Mouse (Mus musculus) midbrain, embryonic 12.5 days (tissue): ENCODE data around the gene Ndufb7. TPM values are rescaled to one million over a fixed set of nuclear protein-coding genes. Genes with fewer than 3 reads are reported as not detected.
"Not testable (repeated sequence)": the region's sequence is repeated elsewhere in the genome, so short reads cannot be mapped to it uniquely, and the experiment has no call there.

Experiments used
- ATAC-seq: fragments of 200-750 bp; cut with Nextera tagmentation; 2 replicates; pipeline ENCODE4 v1.8.0; 2017; ENCODE audit warnings: low read depth, moderate TSS enrichment, moderate library complexity; ENCODE audit not compliant: low FRiP score
- H3K27ac ChIP-seq: fragments of 300-500 bp; sonication (generic); replicated peaks from 2 replicates; pipeline ENCODE4 v1.5.1; 2016; ENCODE audit warnings: mild to moderate bottlenecking
- H3K27me3 ChIP-seq: fragments of 300-500 bp; sonication (generic); 2 replicates; pipeline ENCODE4 v1.6.1; 2016; ENCODE audit warnings: mild to moderate bottlenecking
- H3K36me3 ChIP-seq: fragments of 300-500 bp; sonication (generic); 2 replicates; pipeline ENCODE4 v1.6.1; 2016
- H3K4me1 ChIP-seq: fragments of 300-500 bp; sonication (generic); 2 replicates; pipeline ENCODE4 v1.6.1; 2016
- H3K4me2 ChIP-seq: fragments of 300-500 bp; sonication (generic); replicated peaks from 2 replicates; pipeline ENCODE4 v1.6.1; 2016; ENCODE audit warnings: mild to moderate bottlenecking, moderate library complexity
- H3K4me3 ChIP-seq: fragments of 300-500 bp; sonication (generic); 2 replicates; pipeline ENCODE4 v1.5.1; 2016; ENCODE audit warnings: mild to moderate bottlenecking
- H3K9ac ChIP-seq: fragments of 300-500 bp; sonication (generic); replicated peaks from 2 replicates; pipeline ENCODE4 v1.6.1; 2016; ENCODE audit warnings: mild to moderate bottlenecking, moderate library complexity
- H3K9me3 ChIP-seq: fragments of 300-500 bp; sonication (generic); 2 replicates; pipeline ENCODE4 v1.6.1; 2016; ENCODE audit warnings: mild to moderate bottlenecking
- WGBS: fragments of 180-500 bp; shearing (Covaris S2); methylation state at CpG from one replicate; pipeline ENCODE4 v1.1.7; 2016; 5-methylcytosine and 5-hydroxymethylcytosine counted together
- polyA plus RNA-seq: library from polyadenylated mRNA; unstranded; fragments of >200 nt; fragmentation: Nextera tagmentation; extraction: Ambion mirVana; gene quantifications from 2 replicates; pipeline ENCODE4 v1.2.1, GENCODE M21; 2016

Ndufb7 gene
- polyA plus RNA-seq, 1 experiment from 2014 or later, result 329 TPM

GRCm38 (mm10) chr8:83569165-83569564 is 2.7 kb downstream of the Ndufb7 start:
- WGBS, result 81% methylated on average over 4 of the region's 4 CpGs
- H3K4me2 ChIP-seq, result no peak overlapping the region
- no peak for ATAC-seq
- no peaks in the 10 kb centered on the region for H3K9me3 ChIP-seq
- 0 out of 2 replicates have a peak overlapping the region, but pooled peaks have one; percentile 4 for H3K27ac ChIP-seq
- H3K27me3 ChIP-seq, result no peaks in the 10 kb centered on the region
- peaks cover 51% of the 10 kb centered on the region for H3K36me3 ChIP-seq
- no peak overlapping the region for H3K4me3 ChIP-seq
- H3K9ac ChIP-seq, result no peak overlapping the region
- H3K4me1 ChIP-seq, result peaks cover 18% of the 10 kb centered on the region

DNA sequence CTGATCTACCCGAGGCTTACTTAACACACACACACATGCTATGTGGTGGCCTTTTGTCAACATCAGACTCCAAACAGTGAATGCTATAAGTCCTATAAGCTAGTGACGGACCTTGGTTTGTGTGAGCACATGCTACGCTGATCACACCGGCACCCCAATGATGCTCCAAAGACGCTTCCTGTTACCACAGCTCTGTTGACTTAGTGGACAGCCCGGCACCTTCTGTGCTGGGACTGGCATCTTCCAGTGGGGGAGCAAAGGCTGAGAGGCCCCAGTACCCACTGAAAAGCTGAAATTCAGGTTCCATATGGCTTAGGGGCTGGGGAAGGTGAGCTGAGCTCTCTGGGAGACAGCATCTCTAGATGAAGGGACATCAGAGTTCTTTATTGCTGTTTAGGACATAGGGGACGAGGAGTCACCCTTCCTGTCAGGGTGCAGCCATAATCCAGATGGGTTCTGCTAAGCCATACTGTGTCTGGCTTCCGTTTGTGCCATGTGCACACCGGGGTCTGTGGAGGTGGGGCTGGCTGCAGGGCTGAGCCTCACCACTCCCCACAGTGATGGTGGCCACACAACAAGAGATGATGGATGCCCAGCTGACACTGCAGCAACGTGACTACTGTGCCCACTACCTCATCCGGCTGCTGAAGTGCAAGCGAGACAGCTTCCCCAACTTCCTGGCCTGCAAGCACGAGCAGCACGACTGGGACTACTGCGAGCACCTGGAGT is 4.0 kb downstream of the Ndufb7 start:
- Histone ChIP-seq H3K4me2 (no peak overlapping the region), H3K27me3 (no peaks in the 10 kb centered on the region), H3K4me3 (no peak overlapping the region), H3K9me3 (no peaks in the 10 kb centered on the region), H3K9ac (no peak overlapping the region), H3K4me1 (peaks cover 22% of the 10 kb centered on the region), H3K27ac (no peak overlapping the region), H3K36me3 (peaks cover 57% of the 10 kb centered on the region)
- no peak for ATAC-seq
- 91% methylated on average over 15 of the region's 15 CpGs for WGBS

- ATAC-seq, H3K9me3 ChIP-seq, H3K4me3 ChIP-seq, H3K27me3 ChIP-seq, H3K4me2 ChIP-seq, H3K27ac ChIP-seq, H3K9ac ChIP-seq: not testable (repeated sequence)
- Histone ChIP-seq H3K36me3 (peaks cover 57% of the 10 kb centered on the region), H3K4me1 (peaks cover 25% of the 10 kb centered on the region)
- WGBS, result 98% methylated on average over 3 of the region's 7 CpGs
These were observed 4.5 kb downstream of the Ndufb7 start for GRCm38 (mm10) chr8:83571001-83571340.

DNA sequence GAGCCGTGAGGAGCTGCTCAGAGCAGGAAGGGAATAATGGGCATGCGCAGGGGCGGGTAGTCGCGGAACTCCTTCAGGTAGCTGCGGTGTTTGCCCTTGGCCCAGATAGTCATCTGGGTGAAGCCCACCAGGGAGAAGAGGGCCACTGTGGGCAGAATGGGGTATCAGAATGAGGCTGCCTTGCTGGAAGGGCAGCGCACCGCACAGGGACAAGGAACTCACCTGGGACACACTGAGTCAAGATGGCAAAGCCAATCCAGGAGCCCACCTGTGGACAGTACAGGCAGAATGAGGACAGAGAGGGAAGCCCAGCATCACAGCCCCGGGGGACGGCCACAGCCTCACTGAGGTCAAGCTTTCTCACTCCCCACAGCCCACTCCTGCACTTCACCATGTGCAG is 5.3 kb downstream of the Ndufb7 start:
- H3K27ac ChIP-seq, result no peak overlapping the region
- no peak for ATAC-seq
- no peak overlapping the region for H3K4me3 ChIP-seq
- WGBS, result 91% methylated on average over 10 of the region's 10 CpGs
- peaks cover 32% of the 10 kb centered on the region for H3K4me1 ChIP-seq
- H3K36me3 ChIP-seq, result peaks cover 57% of the 10 kb centered on the region
- H3K27me3 ChIP-seq, result no peaks in the 10 kb centered on the region
- H3K4me2 ChIP-seq, result no peak overlapping the region
- H3K9ac ChIP-seq, result no peak overlapping the region
- H3K9me3 ChIP-seq, result no peaks in the 10 kb centered on the region

- H3K4me2 ChIP-seq, result no peak overlapping the region
- no peaks in the 10 kb centered on the region for H3K9me3 ChIP-seq
- H3K27me3 ChIP-seq, result no peaks in the 10 kb centered on the region
- 92% methylated on average over 5 of the region's 5 CpGs for WGBS
- no peak for ATAC-seq
- H3K27ac ChIP-seq, result no peak overlapping the region
- H3K9ac ChIP-seq, result no peak overlapping the region
- H3K4me1 ChIP-seq, result peaks cover 36% of the 10 kb centered on the region
- H3K4me3 ChIP-seq, result no peak overlapping the region
- peaks cover 57% of the 10 kb centered on the region for H3K36me3 ChIP-seq
These were observed 5.9 kb downstream of the Ndufb7 start for GRCm38 (mm10) chr8:83572246-83572812.

DNA sequence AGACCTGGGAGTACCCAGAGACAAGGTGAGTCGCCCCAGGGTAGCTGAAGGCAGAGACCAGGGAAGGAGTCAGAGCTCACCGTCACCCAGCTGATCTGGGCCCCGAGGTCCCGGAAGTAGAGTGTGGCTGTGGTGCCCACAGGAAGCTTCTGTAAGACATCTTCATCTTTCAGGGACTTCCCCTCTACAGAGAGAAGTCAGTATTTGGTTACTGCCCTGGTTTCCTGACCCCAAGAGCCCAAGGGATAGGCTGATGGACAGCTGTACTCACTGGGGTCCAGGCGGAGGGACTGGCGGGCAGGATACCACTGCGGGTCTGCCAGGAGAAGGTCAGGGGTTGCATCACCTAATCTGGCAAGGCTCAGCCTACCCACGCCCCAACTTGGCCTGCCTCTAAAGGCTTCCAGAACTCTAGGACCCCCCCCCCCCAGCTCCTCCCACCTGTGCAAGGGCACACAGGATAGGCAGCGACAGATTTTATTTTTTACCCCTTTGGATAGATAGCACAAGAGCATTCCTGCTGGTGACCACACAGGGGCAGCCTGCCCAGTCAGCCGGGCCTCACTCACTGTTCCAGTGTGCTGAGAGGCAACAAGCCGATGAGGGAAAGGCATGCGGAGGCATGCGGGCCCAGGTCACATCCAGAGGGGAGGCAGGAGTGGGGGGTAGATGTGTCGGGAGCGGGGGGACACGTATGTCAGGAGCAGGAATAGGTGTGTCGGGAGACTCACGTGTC is 6.8 kb downstream of the Ndufb7 start:
- no peak overlapping the region for H3K27ac ChIP-seq

DNA sequence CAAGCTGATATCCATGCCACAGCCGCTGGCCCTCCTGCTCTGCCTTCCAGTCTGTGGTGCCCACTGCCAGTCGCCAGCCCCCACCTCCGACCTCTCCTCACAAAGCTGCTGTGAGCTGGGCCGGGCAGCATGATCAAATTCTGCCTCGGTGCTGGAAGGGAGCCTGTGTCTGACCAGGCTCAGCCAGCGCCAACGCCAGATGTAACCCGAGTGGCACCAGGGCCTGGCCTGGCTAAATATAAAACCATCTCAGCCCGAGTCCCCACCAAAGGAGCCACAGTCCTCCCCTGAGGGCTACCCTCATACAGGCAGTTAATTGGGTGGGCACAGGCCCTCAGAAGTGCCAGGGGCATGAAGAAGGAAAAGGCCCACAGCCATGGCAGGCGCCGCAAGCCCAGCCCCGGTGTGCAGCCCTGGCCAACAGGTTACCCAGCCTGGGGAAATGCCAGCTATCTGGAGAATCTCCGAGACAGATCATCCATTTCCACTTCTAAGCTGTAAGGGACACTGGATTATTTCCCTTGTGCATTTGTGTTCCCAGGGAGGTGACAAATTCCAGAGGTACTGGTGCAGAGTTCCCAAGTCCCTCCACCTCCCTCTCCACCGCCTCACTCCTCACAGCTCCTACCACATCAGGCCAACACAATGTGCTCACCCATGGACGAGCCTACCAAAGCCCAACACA is 8.3 kb downstream of the Ndufb7 start:
- no peaks in the 10 kb centered on the region for H3K27me3 ChIP-seq
- no peak for ATAC-seq
- H3K4me2 ChIP-seq, result no peak overlapping the region
- no peak overlapping the region for H3K9ac ChIP-seq
- no peaks in the 10 kb centered on the region for H3K9me3 ChIP-seq
- peaks cover 40% of the 10 kb centered on the region for H3K4me1 ChIP-seq
- peaks cover 50% of the 10 kb centered on the region for H3K36me3 ChIP-seq
- no peak overlapping the region for H3K4me3 ChIP-seq
- no peak overlapping the region for H3K27ac ChIP-seq
- WGBS, result 91% methylated on average over 15 of the region's 15 CpGs

More for the DNA sequence above, 6.8 kb downstream of the Ndufb7 start:
- Histone ChIP-seq H3K9ac (no peak overlapping the region), H3K9me3 (no peaks in the 10 kb centered on the region), H3K4me1 (peaks cover 32% of the 10 kb centered on the region), H3K4me2 (no peak overlapping the region), H3K27me3 (no peaks in the 10 kb centered on the region), H3K36me3 (peaks cover 57% of the 10 kb centered on the region), H3K4me3 (no peak overlapping the region)
- WGBS, result 88% methylated on average over 18 of the region's 18 CpGs
- ATAC-seq, result no peak

- Histone ChIP-seq H3K4me1 (peaks cover 43% of the 10 kb centered on the region), H3K9ac (no peak overlapping the region), H3K9me3 (no peaks in the 10 kb centered on the region), H3K27me3 (no peaks in the 10 kb centered on the region), H3K36me3 (peaks cover 40% of the 10 kb centered on the region), H3K4me3 (no peak overlapping the region), H3K27ac (no peak overlapping the region), H3K4me2 (no peak overlapping the region)
- ATAC-seq, result no peak
- 79% methylated on average over 17 of the region's 17 CpGs for WGBS
These were observed 9.4 kb downstream of the Ndufb7 start for GRCm38 (mm10) chr8:83575561-83576515.

- Histone ChIP-seq H3K4me3 (no peak overlapping the region), H3K9me3 (no peaks in the 10 kb centered on the region), H3K27ac (no peak overlapping the region), H3K4me1 (peaks cover 43% of the 10 kb centered on the region), H3K36me3 (peaks cover 33% of the 10 kb centered on the region), H3K4me2 (no peak overlapping the region), H3K27me3 (no peaks in the 10 kb centered on the region), H3K9ac (no peak overlapping the region)
- no peak for ATAC-seq
- 76% methylated on average over 4 of the region's 4 CpGs for WGBS
These were observed 10.0 kb downstream of the Ndufb7 start for GRCm38 (mm10) chr8:83576516-83576895.

DNA sequence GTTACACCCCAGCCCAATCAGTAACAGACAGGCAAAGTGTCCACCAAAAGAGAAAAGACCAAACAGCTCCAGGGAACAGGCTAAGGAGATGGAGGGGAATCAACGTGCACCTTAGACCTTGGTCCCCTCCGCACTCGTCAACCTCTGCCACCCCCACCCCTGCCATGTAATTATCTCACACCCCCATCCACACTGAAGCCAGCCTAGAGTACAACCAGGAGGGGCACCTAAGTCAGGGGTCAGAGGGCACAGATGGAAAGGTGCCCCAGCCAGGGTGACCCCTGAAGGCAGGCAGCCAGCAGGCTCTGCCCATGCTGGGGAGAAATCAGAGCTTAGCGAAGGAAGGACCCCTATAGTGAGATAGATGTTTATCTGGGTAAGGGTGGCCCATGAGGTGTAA is 10.4 kb downstream of the Ndufb7 start:
- Histone ChIP-seq H3K4me2 (no peak overlapping the region), H3K4me1 (peaks cover 43% of the 10 kb centered on the region), H3K4me3 (no peak overlapping the region), H3K27me3 (no peaks in the 10 kb centered on the region), H3K9me3 (no peaks in the 10 kb centered on the region), H3K27ac (no peak overlapping the region), H3K9ac (no peak overlapping the region), H3K36me3 (peaks cover 29% of the 10 kb centered on the region)
- ATAC-seq, result no peak
- WGBS, result 80% methylated on average over 4 of the region's 4 CpGs

DNA sequence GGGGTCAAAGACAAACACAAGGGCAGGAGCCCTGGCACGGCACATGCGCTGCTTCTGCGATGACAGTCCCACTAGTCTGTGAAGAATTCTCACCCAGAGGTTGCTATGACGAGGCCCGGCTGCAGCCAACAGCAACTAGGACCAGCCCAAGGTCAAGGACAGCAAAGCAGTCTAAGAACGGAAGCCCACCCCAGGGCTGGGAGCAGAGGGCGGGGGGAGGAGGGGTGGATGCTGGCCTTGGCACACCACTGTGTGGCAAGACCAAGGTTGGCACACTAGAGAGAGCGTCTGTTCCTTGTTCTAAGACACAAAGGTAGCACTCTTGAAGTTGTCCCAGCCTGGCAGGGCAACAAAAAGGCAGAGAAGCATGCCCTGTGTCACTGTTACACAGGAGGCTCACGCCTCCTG is 10.9 kb downstream of the Ndufb7 start:
- no peak for ATAC-seq
- peaks cover 46% of the 10 kb centered on the region for H3K4me1 ChIP-seq
- H3K27me3 ChIP-seq, result no peaks in the 10 kb centered on the region
- no peak overlapping the region for H3K27ac ChIP-seq
- H3K9me3 ChIP-seq, result no peaks in the 10 kb centered on the region
- WGBS, result 58% methylated on average over 9 of the region's 9 CpGs
- H3K4me3 ChIP-seq, result no peak overlapping the region
- H3K36me3 ChIP-seq, result peaks cover 24% of the 10 kb centered on the region
- no peak overlapping the region; the same call in 1 of the 2 replicates for H3K9ac ChIP-seq
- no peak overlapping the region for H3K4me2 ChIP-seq
